Mouse (Mus musculus) megakaryocyte, embryonic 14.5 days (primary cell): ENCODE results near the gene Orc3. TPM values are rescaled to one million over a fixed set of nuclear protein-coding genes. Genes with fewer than 3 reads are reported as not detected.
A peak's percentile ranks its signal among the peaks of the same experiment; 100 is the strongest.
"Not testable (repeated sequence)": the region's sequence is repeated elsewhere in the genome, so short reads cannot be mapped to it uniquely, and the experiment has no call there.

ENCODE experiments used
- H3K27me3 ChIP-seq: replicated peaks from 2 replicates; pipeline ENCODE3; 2012; ENCODE audit warnings: inconsistent platforms
- H3K36me3 ChIP-seq: replicated peaks from 2 replicates; pipeline ENCODE3; 2012; ENCODE audit warnings: low read length, inconsistent platforms, mixed read lengths
- H3K4me1 ChIP-seq: 2 replicates; pipeline ENCODE4 v1.6.1; 2012; ENCODE audit warnings: inconsistent platforms
- H3K4me3 ChIP-seq: replicated peaks from 2 replicates; pipeline ENCODE3; 2012; ENCODE audit warnings: moderate library complexity, mild to moderate bottlenecking, inconsistent platforms
- H3K9me3 ChIP-seq: 2 replicates; pipeline ENCODE4 v1.6.1; 2012; ENCODE audit warnings: inconsistent platforms
- FLI1 ChIP-seq: IDR thresholded peaks from 2 replicates; pipeline ENCODE4 v1.6.1; 2012; ENCODE audit warnings: low read length, inconsistent platforms, mixed read lengths
- GATA1 ChIP-seq: IDR thresholded peaks from 3 replicates; pipeline ENCODE4 v1.6.1; 2012; ENCODE audit warnings: mixed read lengths, low read length, inconsistent platforms, borderline replicate concordance
- polyA plus RNA-seq: library from polyadenylated mRNA; stranded (reverse); fragments of >175 nt; gene quantifications from 2 replicates; pipeline ENCODE4 v1.2.3, GENCODE M21; 2012; ENCODE audit warnings: low replicate concordance; ENCODE audit not compliant: insufficient read depth

The Orc3 gene
- polyA plus RNA-seq, 1 experiment: 1.9 TPM

DNA sequence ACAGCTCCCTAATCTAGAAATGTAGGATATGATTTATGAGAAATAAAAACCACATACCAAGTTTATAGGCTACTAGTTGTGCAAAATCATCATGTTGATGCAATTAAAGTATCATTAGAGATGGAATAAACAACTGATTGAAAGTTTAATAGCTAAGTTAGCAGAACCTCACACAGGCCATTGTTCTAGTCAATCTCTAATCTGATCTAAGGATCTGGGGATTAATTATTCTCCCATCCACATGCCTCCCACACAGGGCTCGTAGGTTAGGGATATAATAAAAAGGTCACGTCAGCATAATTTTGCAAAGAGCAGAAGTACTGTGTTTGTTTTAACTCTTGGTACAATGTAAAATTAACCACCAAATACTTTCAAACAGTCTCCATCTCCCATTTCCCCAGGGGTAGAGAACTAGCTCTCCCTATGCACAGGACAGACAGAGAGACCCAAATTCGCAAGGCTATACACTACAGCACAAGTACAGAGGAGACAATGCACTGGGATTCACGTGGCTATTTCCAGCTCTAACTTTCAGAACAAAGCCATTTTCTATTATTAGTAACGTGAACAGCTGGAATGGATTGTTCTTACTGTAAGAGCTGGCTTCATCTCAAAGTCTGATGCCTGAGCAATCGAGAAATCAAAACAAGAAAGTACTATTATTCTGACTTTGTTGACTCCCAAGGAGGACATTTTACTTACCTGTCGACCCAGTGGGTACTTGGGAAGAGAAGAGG, 29.7 kb downstream of the Orc3 start:
- Histone ChIP-seq H3K4me1 (peaks cover 46% of the 10 kb centered on the region), H3K9me3 (no peaks in the 10 kb centered on the region), H3K36me3 (peaks cover 85% of the 10 kb centered on the region), H3K4me3 (no peak overlapping the region), H3K27me3 (no peaks in the 10 kb centered on the region)
- TF ChIP-seq FLI1 (no peak), GATA1 (no peak)

DNA sequence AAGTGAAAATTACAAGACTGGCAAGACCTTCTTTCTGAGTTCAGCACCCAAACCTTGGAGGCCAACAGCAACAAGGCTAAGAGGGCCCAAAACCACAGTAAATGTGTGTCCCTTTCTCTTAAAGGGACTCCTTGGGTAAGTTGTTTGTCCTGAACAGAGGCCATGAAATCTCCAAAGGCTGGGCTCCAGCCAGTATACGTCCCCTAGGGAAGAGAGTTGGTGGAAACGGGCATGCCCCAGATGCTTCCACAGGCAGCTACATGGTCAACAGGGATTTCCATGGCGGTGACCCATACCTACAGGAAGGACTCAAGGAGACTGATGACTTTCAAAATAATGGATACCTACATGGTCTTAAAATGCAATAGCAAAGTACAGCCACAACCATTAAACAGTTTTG, 31.3 kb downstream of the Orc3 start:
- Histone ChIP-seq H3K36me3 (peaks cover 88% of the 10 kb centered on the region), H3K27me3 (no peaks in the 10 kb centered on the region), H3K9me3 (no peaks in the 10 kb centered on the region), H3K4me3 (no peak overlapping the region), H3K4me1 (peaks cover 59% of the 10 kb centered on the region)
- TF ChIP-seq GATA1: no peak
- TF ChIP-seq FLI1: no peak

DNA sequence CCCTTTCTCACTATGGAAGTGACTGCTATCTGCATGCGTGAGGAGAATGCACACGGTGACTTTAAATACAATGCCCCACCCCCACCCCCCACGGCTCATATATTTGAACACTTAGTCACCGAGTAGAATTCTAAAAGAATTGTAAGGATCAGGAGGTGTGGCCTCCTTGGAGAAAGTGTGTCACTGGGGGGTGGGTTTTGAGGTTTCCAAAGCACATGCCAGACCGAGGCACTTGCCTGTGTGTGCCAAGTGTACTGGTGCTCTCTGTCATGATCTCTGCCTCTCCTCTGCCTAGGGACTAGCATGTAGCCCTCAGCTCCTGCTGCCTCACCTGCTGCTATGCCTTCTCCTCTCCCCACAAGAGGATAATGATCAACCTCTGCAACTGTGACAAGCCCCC, 32.3 kb downstream of the Orc3 start:
- Histone ChIP-seq H3K36me3 (peaks cover 93% of the 10 kb centered on the region), H3K4me3 (peak overlapping the region; percentile 70), H3K27me3 (no peaks in the 10 kb centered on the region), H3K4me1 (peaks cover 66% of the 10 kb centered on the region), H3K9me3 (no peaks in the 10 kb centered on the region)
- TF ChIP-seq GATA1: no peak
- TF ChIP-seq FLI1: no peak

DNA sequence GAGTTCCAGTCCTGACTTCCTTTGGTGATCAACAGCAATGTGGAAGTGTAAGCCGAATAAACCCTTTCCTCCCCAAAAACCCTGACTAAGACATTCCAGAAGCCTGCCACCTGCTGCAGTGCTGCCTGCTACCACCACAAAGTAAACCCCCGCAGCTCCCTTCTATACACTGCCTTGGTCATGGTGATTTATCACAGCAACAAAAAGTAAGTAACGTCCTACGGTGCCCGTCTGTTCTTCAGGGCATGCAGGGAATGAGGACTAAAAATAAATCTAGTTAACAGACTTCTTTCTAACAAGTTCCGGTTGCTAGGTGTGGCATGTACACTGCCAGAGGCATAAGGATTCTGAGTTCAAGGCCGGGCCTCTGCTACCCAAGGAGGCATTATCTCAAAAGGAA, 32.8 kb downstream of the Orc3 start:
- Histone ChIP-seq H3K36me3 (peaks cover 93% of the 10 kb centered on the region), H3K27me3 (no peaks in the 10 kb centered on the region), H3K4me1 (peaks cover 71% of the 10 kb centered on the region), H3K9me3 (no peaks in the 10 kb centered on the region), H3K4me3 (peak overlapping the region; percentile 40)
- TF ChIP-seq GATA1: no peak
- no peak for TF ChIP-seq FLI1

GRCm38 (mm10) chr4:34581489-34581888, 33.3 kb downstream of the Orc3 start:
- Histone ChIP-seq H3K36me3 (peaks cover 94% of the 10 kb centered on the region), H3K4me3 (peak overlapping the region; percentile 62), H3K4me1 (peaks cover 76% of the 10 kb centered on the region)
- H3K27me3 ChIP-seq, H3K9me3 ChIP-seq: not testable (repeated sequence)

DNA sequence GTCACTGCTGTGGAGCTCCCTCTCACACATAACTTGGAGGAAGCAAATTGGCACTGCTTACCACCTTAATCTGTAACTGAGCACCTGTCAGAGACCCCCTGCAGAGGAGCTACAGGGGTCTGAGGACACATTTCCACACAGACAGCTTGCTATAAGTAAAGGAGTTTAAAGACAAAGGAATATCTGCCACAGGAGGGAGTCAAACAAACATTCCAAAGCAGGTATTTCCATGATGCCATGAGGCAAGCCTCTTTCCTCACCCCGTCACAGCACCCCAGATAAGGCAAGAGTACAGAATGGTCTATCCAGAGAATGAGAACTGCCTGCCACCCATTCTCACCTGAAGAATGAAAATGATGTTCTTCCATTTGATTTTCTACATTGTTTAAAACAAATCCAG, 35.5 kb downstream of the Orc3 start:
- H3K27me3 ChIP-seq: no peaks in the 10 kb centered on the region
- TF ChIP-seq GATA1: no peak
- no peak for TF ChIP-seq FLI1
- H3K4me3 ChIP-seq: no peak overlapping the region
- peaks cover 97% of the 10 kb centered on the region for H3K36me3 ChIP-seq
- H3K9me3 ChIP-seq: no peaks in the 10 kb centered on the region
- peaks cover 68% of the 10 kb centered on the region for H3K4me1 ChIP-seq

GRCm38 (mm10) chr4:34577028-34577427, 37.7 kb downstream of the Orc3 start:
- Histone ChIP-seq H3K4me1 (peaks cover 52% of the 10 kb centered on the region), H3K4me3 (no peak overlapping the region), H3K9me3 (no peaks in the 10 kb centered on the region), H3K27me3 (no peaks in the 10 kb centered on the region), H3K36me3 (peaks cover 97% of the 10 kb centered on the region)
- TF ChIP-seq FLI1 (no peak), GATA1 (no peak)

DNA sequence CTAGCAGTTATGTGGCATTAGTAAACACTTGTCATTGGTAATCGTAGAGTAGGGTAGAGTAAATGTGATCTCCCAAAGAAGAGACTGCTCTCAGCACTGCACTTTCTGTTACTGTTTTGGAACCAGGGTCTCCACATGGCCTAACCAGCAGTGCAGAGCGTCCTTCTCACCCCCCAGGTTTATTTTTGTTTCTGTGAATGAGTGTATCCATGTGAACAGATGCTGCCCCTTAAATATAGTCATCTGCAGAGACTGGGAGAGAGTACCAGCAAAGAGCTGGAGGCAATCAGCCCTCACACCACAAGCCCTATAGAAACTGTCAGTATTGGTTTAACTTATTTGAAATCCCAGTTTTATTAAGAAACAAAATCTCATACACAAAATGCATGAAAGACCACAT, 41.9 kb downstream of the Orc3 start:
- H3K4me3 ChIP-seq: no peak overlapping the region
- no peaks in the 10 kb centered on the region for H3K9me3 ChIP-seq
- peaks cover 100% of the 10 kb centered on the region for H3K36me3 ChIP-seq
- TF ChIP-seq FLI1: no peak
- no peak for TF ChIP-seq GATA1
- peaks cover 20% of the 10 kb centered on the region for H3K4me1 ChIP-seq
- H3K27me3 ChIP-seq: no peaks in the 10 kb centered on the region

GRCm38 (mm10) chr4:34566226-34566625, 48.5 kb downstream of the Orc3 start:
- H3K4me1 ChIP-seq: peaks cover 22% of the 10 kb centered on the region
- no peaks in the 10 kb centered on the region for H3K9me3 ChIP-seq
- no peaks in the 10 kb centered on the region for H3K27me3 ChIP-seq
- peaks cover 97% of the 10 kb centered on the region for H3K36me3 ChIP-seq
- no peak overlapping the region for H3K4me3 ChIP-seq
- TF ChIP-seq GATA1 (no peak), FLI1 (no peak)

DNA sequence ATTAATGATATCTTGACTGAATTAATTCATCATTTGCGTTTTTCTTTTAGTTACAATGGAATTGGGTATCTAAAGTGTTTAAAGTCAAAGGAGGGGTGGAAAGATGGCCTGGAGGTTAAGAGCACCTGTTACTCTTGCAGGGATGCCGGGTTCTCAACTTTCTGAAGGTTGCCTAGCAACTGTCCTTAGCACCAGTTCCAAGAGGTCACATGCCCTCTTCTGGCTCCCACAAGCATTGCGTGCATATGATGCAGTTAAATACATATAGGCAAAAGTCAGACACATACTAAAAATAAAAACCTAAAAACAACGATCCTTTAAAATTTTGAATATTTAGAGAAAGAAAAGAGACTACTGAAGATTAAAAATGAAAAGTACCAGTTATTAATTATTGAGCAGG, 53.8 kb downstream of the Orc3 start:
- peaks cover 51% of the 10 kb centered on the region for H3K4me1 ChIP-seq
- peaks cover 79% of the 10 kb centered on the region for H3K36me3 ChIP-seq

More for the DNA sequence above, 53.8 kb downstream of the Orc3 start:
- H3K9me3 ChIP-seq: no peaks in the 10 kb centered on the region
- no peak overlapping the region for H3K4me3 ChIP-seq
- TF ChIP-seq GATA1: no peak
- TF ChIP-seq FLI1: no peak
- no peaks in the 10 kb centered on the region for H3K27me3 ChIP-seq
